Comparison of ENCODE assay signal across 15 mouse cellular contexts in the genomic region with DNA sequence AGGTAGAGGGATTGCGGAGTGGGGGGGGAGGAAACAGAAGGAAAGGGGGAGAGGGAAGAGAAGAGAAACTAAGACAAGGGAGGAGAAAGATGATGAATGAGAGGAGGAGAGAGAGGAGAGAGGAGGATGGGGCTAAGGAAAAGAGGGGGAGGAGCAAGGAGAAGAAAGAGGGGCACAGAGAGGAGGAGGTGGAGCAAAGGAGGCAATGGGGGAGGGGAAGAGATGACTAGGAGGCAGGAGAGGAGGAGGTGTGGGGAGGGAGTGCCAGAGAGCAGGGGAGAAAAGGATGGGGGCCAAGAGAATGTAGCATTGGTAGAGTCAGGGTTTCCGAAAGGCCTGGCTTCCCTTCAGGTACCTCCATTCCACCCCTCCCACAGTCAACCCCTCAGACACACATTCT.
A peak's percentile ranks its signal among the peaks of the same experiment; 100 is the strongest.
DNase-seq lines count a peak whose midpoint lies in the region; ATAC-seq lines count a peak whose summit lies in the region.
"Had no signal": no experiment of that assay in that cellular context is flagged by ENCODE, and none has a peak within 500 bp of the region (broad histone marks: within the 10 kb centered on the region; RNA-seq: fewer than 3 reads in every experiment).

No protein-coding gene starts in this region.

- H3K9ac ChIP-seq in heart, embryonic 14.5 days (ENCODE audit: low read length): peak overlapping the region; percentile 63
- H3K9ac ChIP-seq in hindbrain, embryonic 14.5 days: 0 out of 2 replicates have a peak overlapping the region, but pooled peaks have one; percentile 4
- H3K9ac ChIP-seq in midbrain, embryonic 16.5 days (ENCODE audit: low read depth, low read length): no peak overlapping the region; the same call in 1 of the 2 replicates
- H3K9ac ChIP-seq: limb, embryonic 15.5 days; lung, embryonic 15.5 days had no signal

- H3K4me2 ChIP-seq in heart, embryonic 14.5 days (ENCODE audit: low read length): peak overlapping the region; percentile 66
- H3K4me2 ChIP-seq in hindbrain, embryonic 14.5 days (replicated peaks): no peak overlapping the region
- H3K4me2 ChIP-seq in midbrain, embryonic 16.5 days (ENCODE audit: low read length): no peak overlapping the region
- H3K4me2 ChIP-seq: limb, embryonic 15.5 days; lung, embryonic 15.5 days had no signal

- H3K4me1 ChIP-seq in heart, embryonic 14.5 days (ENCODE audit: control insufficient read depth in 2 of 2, insufficient read depth in 2 of 2, low read length in 2 of 2): peaks cover 34 to 42% of the 10 kb centered on the region in 2 experiments
- peaks cover 40% of the 10 kb centered on the region for H3K4me1 ChIP-seq in embryonic facial prominence, embryonic 10.5 days
- H3K4me1 ChIP-seq in hindbrain, embryonic 14.5 days (replicated peaks; ENCODE audit: control insufficient read depth, insufficient read depth, low read length): peaks cover 41% of the 10 kb centered on the region
- peaks cover 38% of the 10 kb centered on the region for H3K4me1 ChIP-seq in midbrain, embryonic 16.5 days (ENCODE audit: control insufficient read depth, insufficient read depth, low read length)

- no peaks in the 10 kb centered on the region for H3K36me3 ChIP-seq in heart, embryonic 14.5 days (ENCODE audit: control insufficient read depth, insufficient read depth, low read length)
- no peaks in the 10 kb centered on the region for H3K36me3 ChIP-seq in embryonic facial prominence, embryonic 10.5 days (replicated peaks)
- no peaks in the 10 kb centered on the region for H3K36me3 ChIP-seq in hindbrain, embryonic 14.5 days (replicated peaks; ENCODE audit: control insufficient read depth, insufficient read depth)
- H3K36me3 ChIP-seq in midbrain, embryonic 16.5 days (ENCODE audit: control insufficient read depth, insufficient read depth, low read length): no peaks in the 10 kb centered on the region
- H3K36me3 ChIP-seq: limb, embryonic 15.5 days; lung, embryonic 15.5 days had no signal

- peak overlapping the region; percentile 94 for H3K27ac ChIP-seq in heart, embryonic 14.5 days (replicated peaks in 1 of 2; ENCODE audit: control insufficient read depth in 1 of 2, insufficient read depth in 1 of 2, low read depth in 2 of 2, low read length in 2 of 2)
- H3K27ac ChIP-seq in embryonic facial prominence, embryonic 10.5 days (replicated peaks): peak overlapping the region; percentile 40
- no peak overlapping the region for H3K27ac ChIP-seq in hindbrain, embryonic 14.5 days
- peak overlapping the region; percentile 73 for H3K27ac ChIP-seq in midbrain, embryonic 16.5 days (ENCODE audit: low read length)
- H3K27ac ChIP-seq: layer of hippocampus, adult 2 months; lung, embryonic 15.5 days had no signal

- H3K4me3 ChIP-seq in heart, embryonic 14.5 days (ENCODE audit: control insufficient read depth in 1 of 2, insufficient read depth in 1 of 2, low read depth in 1 of 2, low read length in 2 of 2): peak overlapping the region in 1 of 2 experiments; percentile 27; a peak in 1 of 4 replicates
- H3K4me3 ChIP-seq in embryonic facial prominence, embryonic 10.5 days: peak overlapping the region; percentile 0; the same call in 1 of the 2 replicates
- H3K4me3 ChIP-seq in hindbrain, embryonic 14.5 days (replicated peaks; ENCODE audit: low read length): no peak overlapping the region
- H3K4me3 ChIP-seq in midbrain, embryonic 16.5 days (ENCODE audit: low read depth, low read length): no peak overlapping the region
- H3K4me3 ChIP-seq: layer of hippocampus, adult 2 months; limb, embryonic 15.5 days; lung, embryonic 15.5 days; megakaryocyte, embryonic 14.5 days had no signal

- WGBS in heart, embryonic 14.5 days: 46% methylated on average over 2 of the region's 2 CpGs
- 27% methylated on average over 2 of the region's 2 CpGs for WGBS in embryonic facial prominence, embryonic 10.5 days
- WGBS in hindbrain, embryonic 14.5 days: 48% methylated on average over 2 of the region's 2 CpGs
- WGBS in midbrain, embryonic 16.5 days: 37% methylated on average over 2 of the region's 2 CpGs

- no peaks in the 10 kb centered on the region for H3K27me3 ChIP-seq in heart, embryonic 14.5 days (ENCODE audit: control insufficient read depth, insufficient read depth, low read length)
- peaks cover 32% of the 10 kb centered on the region for H3K27me3 ChIP-seq in embryonic facial prominence, embryonic 10.5 days (replicated peaks; ENCODE audit: low read depth, poor library complexity, severe bottlenecking)
- H3K27me3 ChIP-seq in hindbrain, embryonic 14.5 days (ENCODE audit: control insufficient read depth, insufficient read depth, low read length): no peaks in the 10 kb centered on the region
- H3K27me3 ChIP-seq in midbrain, embryonic 16.5 days (ENCODE audit: control insufficient read depth, insufficient read depth, low read depth, low read length): no peaks in the 10 kb centered on the region
- H3K27me3 ChIP-seq: lung, embryonic 15.5 days had no signal

- no peaks in the 10 kb centered on the region for H3K9me3 ChIP-seq in heart, embryonic 14.5 days (ENCODE audit: control insufficient read depth, low read length)
- no peaks in the 10 kb centered on the region for H3K9me3 ChIP-seq in embryonic facial prominence, embryonic 10.5 days
- H3K9me3 ChIP-seq in hindbrain, embryonic 14.5 days (ENCODE audit: control insufficient read depth, low read length): no peaks in the 10 kb centered on the region
- no peaks in the 10 kb centered on the region for H3K9me3 ChIP-seq in midbrain, embryonic 16.5 days (replicated peaks; ENCODE audit: control insufficient read depth, low read length, poor library complexity, severe bottlenecking)
- H3K9me3 ChIP-seq: limb, embryonic 15.5 days; lung, embryonic 15.5 days; megakaryocyte, embryonic 14.5 days had no signal

- DNase-seq in heart, adult 11 months: no peak
- DNase-seq in embryonic facial prominence, embryonic 10.5 days (ENCODE audit: low spot score): no peak
- DNase-seq in hindbrain, embryonic 14.5 days (ENCODE audit: low spot score): no peak
- DNase-seq in c-Kit-positive CD71-positive TER-119-positive erythroid progenitor cells, embryonic 14.5 days (ENCODE audit: low spot score): no peak
- DNase-seq in layer of hippocampus, postnatal 25 days (ENCODE audit: extremely low spot score in 1 of 2, low spot score in 1 of 2): no peak
- DNase-seq in cerebellum, postnatal 4 days (ENCODE audit: low spot score in 2 of 2): no peak
- DNase-seq: kidney, adult 9 months; right cerebral cortex, postnatal 25 days; thymus, adult 2 months had no signal

- no peak for ATAC-seq in heart, embryonic 14.5 days (ENCODE audit: insufficient number of reproducible peaks, insufficient read depth, low FRiP score, low read depth)
- 0 out of 2 replicates have a peak, but pooled peaks have one; percentile 9 for ATAC-seq in hindbrain, embryonic 14.5 days (ENCODE audit: low FRiP score)
- no peak; the same call in 1 of the 2 replicates for ATAC-seq in midbrain, embryonic 16.5 days
